Mouse (Mus musculus) embryo, embryonic 9.5 days (tissue): ENCODE data around the gene Urod.

Experiments
- DNase-seq: peaks from one replicate; pipeline ENCODE4 v3.0.0-alpha.2; 2017; ENCODE audit errors: extremely low spot score

Gene Urod

GRCm38 (mm10) chr4:116995131-116995797 is 1.1 kb upstream of the Urod start, which contains the start of gene Hectd3:
TSS of gene Hectd3 (plus strand) at chr4:116995317.
- peak; percentile 82 for DNase-seq

GRCm38 (mm10) chr4:116991366-116991765 is 2.8 kb downstream of the Urod start:
- peak; percentile 69 for DNase-seq

- no peak for DNase-seq
Observed at GRCm38 (mm10) chr4:116989731-116990130, 4.5 kb downstream of the Urod start.

- DNase-seq, result no peak
Observed at GRCm38 (mm10) chr4:116987122-116987456, 7.1 kb downstream of the Urod start.

DNA sequence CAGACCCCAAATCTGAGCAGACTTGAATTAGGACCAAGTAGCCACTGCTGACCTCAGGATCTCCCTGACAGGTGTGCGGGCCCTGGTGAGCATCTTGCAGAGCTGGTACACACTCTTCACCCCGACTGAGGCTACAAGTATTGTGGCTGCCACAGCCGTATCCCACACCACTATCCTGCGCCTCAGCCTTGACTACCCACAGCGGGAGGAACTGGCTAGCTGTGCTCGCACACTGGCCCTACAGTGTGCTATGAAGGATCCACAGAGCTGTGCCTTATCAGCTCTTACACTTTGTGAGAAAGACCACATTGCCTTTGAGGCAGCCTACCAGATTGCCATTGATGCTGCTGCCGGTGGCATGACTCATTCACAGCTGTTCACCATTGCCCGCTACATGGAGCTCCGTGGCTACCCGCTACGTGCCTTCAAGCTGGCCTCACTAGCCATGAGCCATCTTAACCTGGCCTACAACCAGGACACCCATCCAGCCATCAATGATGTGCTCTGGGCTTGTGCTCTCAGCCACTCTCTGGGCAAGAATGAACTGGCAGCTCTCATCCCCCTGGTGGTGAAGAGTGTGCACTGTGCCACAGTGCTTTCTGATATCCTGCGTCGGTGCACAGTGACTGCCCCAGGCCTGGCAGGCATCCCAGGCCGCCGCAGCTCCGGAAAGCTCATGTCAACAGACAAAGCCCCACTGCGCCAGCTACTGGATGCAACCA is 7.7 kb downstream of the Urod start:
- peak; percentile 54 for DNase-seq

- no peak for DNase-seq
Observed at GRCm38 (mm10) chr4:116985681-116986080, 8.5 kb downstream of the Urod start.

GRCm38 (mm10) chr4:116976503-116976902 is 17.7 kb downstream of the Urod start:
- DNase-seq, result no peak

GRCm38 (mm10) chr4:116954951-116955350 is 39.3 kb downstream of the Urod start:
- DNase-seq, result no peak

GRCm38 (mm10) chr4:116951642-116952041 is 42.6 kb downstream of the Urod start:
- DNase-seq, result no peak

DNA sequence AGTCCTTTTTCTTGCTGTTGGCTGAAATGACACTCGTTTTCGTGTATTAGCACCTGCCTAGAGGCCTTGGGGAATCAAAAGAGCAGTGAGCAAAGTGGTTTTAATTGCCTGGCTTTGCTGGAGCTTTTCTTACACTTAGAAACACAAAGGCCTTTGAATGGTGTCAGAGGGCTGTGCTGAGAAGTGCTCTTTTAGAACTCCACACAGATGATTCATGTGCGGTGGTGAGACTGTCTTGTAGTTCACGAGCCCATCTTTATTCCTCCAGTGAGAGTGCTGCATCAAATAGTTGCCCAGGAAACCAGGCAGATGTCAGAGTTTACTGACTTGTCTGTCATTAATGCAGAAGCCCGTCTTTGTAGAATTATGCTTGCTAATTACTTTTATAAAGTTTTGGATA is 50.2 kb downstream of the Urod start:
- no peak for DNase-seq

DNA sequence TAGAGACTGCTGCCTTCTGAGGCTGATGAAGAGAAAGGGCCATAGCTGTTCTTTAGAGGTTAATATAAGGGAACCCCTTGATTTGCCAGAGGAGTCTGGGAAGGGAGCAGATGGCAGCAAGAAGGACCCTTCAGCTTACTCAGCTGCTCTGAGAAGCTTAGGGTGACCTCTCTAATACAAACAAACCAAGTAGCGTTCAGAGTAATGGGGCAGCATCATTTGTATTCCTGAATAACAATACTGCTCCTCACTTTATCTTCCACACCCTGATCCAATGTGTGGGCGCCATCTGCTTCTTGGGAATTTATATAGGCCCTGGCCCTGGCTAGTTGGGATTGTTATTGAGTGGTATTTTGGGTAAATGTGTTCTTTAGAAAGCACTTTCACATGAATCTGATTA is 51.5 kb downstream of the Urod start:
- no peak for DNase-seq
